Mouse (Mus musculus) spleen, postnatal 36 days (tissue): ENCODE measurements around the gene Ntn1.

Experiments used
- DNase-seq, 2 experiments: peaks; one replicate each; pipeline ENCODE4 v3.0.0; 2022; ENCODE audit warnings: low spot score in 2 of 2, mixed read lengths in 1 of 2

Ntn1 gene

DNA sequence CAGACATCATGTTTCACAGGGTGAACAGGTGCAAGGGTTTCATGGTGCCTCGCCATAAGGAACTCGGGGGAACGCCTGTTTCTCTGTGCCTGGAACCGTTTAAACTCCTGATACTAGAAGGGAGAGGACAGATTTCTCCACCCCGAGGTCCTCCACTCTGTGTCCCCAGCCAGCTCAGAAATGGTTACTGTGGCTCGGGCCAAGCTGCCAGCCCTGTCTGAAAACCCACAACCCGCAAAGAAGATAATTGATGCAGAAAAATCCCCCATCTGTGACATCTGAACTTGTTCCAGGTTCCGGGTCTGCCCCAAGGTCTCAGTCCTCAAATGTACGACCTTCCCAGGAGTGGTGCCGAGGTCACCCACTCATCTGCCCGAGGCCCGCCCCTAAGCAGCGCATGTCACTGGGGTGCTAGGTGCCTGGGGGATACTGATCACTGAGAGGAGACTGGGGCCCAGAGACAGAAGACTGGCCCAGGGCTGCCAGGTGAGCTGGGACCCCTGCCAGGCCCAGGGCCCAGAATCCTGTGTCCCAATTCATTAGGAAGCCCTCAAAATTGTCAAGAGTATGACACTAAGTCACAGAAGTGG lies 68.9 kb downstream of the Ntn1 start:
- no peak for DNase-seq

DNA sequence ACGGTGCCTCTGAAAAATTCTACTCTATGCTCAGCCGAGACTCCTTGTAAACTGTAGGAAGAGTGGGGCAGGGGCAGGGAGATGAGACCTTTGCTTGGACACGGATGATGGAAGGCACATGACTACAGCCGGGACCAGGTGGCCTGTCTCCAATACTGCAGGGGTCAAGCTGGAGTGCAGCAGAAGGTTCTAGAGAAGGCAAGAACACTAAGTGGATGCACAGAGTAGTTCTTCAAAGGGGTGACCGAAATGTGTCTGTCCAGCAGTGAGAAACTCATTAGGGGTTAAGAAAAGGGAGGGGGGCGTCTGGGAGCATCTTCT lies 69.5 kb downstream of the Ntn1 start:
- DNase-seq = no peak

DNA sequence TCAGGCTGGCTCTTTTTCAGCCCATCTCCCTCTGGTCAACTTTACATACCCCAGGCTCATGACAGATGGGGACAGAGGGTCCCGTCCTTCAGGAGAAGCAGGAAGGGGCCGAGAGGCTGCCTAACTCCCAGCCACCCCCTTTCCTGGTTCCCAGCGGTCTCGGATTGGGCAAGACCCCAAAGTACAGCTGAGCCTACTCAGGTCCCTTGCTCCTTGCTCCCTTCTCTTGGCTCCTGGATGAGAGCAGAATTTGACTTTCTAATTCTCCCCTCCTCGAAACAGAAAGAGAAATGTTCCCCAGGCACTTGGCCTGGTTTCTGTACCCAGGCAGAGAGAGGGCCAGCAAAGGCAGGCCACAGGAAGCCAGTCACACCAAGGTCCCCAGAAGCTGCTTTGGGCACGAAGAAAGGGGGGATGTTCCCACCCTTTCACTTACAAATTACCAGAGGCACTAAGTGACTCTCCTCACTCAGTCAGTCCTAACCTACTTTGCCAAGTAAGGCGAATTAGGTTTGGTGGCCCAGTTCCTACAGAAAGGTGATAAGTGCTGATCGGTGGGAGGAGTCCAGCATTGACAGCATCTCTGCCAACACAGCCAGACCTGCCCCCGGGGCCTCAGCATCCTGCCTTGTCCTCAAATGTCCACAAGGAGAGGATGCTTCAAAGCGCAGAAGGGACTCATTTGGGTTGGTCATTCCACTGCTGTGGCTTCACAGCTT lies 70.1 kb downstream of the Ntn1 start:
- DNase-seq = no peak

DNA sequence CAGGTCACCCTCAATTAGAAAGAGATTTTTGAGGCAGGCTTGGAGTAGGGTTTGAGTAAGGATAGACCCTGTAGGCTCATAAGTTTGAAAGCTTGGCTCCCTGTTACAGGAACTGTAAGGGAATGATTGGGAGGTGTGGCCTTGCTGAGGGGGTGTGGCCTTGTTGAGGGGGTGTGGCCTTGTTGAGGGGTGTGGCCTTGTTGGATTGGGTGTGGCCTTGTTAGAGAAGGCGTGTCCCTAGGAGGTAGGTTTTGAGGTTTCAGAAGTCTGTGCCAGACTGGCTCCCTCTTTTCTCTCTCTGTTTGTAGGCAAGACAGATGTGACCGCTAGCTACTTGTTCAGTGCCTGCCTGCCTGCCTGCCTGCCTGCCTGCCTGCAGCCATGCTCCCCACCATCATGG lies 75.8 kb downstream of the Ntn1 start:
- DNase-seq = no peak

DNA sequence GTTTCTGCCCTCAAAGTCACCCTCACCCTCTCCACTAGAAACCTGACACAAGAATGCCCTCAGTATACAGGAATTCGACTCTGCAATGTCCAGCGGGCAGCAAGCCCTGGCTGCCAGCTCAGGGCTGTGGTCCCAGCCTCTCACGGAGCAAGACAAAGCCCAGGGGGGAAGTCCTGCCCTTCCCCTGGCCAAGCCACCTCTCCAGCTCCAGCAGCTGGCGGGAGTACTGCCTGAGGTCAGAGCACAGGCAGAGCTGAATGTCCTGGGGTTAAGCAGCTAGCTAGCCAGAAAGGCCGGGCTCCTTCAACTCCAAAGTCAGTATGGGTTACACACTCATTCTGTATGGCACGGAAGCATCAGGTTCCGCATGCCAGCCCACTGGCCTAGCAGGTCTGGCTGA lies 79.2 kb downstream of the Ntn1 start:
- DNase-seq = no peak

DNA sequence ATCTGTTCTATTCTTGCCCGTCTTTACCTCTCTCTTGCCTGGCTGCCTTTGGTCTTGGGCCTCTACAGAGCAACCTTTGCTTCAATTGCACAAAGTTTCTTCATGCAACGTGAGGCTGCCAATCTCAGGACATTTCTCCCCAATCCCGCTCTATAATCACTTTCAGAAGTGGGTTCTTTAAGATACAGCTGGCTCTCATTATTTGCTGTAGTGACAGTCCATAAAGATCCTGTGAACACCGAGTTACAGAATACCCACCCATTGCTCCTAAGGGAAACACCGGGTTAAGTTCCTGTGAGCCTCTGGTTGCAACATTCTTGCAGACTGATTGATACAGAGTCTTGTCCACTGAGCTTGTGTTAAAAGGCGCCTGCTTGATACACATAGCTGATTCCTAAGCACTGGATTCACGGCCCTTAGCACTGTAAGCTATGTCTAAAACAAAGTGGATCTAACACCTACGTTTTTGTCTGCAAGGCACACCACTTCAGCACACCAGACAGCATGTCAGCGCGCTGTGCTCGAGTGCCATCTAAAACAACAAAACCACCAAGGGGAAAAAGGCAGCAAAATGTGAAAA lies 85.0 kb downstream of the Ntn1 start:
- DNase-seq = no peak

DNA sequence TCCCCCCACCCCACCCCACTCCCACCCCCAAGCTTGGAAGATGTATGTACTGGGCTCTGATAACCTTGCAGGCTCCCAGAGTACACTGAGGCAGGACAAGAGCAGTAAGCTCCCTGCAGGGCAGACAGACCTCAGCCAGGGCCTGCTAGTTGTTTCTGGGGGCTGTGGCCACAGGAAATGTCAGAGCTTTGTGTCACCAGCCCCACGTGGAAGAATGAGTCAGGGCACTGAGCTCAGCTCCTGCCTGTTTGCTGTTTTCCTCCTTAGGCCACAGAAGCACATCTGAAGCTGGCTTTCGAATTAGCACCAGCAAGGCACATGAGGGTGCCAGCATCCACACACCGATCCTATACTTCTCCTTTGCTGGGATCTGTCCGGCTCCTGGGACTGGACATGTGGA lies 86.8 kb downstream of the Ntn1 start:
- no peak for DNase-seq

DNA sequence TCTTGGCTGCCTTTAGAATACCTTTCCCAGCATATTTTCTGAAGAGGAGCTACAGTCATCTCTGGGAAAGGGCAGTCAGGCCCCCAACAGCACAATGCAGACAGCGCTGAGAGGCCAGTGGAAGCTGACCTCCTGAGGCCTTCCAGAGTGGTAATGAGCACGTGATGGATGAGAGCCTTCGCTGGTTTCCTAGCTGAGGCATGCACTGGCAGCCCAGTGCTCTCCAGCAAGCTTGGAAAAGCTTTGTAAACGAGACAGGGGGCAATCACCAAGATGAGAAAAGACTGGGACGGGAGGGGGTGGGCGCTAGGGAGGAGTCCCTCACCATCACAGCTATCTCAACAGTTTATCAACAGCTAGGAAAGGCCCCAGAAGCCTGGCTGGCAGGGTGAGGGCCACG lies 87.6 kb downstream of the Ntn1 start:
- DNase-seq = no peak

DNA sequence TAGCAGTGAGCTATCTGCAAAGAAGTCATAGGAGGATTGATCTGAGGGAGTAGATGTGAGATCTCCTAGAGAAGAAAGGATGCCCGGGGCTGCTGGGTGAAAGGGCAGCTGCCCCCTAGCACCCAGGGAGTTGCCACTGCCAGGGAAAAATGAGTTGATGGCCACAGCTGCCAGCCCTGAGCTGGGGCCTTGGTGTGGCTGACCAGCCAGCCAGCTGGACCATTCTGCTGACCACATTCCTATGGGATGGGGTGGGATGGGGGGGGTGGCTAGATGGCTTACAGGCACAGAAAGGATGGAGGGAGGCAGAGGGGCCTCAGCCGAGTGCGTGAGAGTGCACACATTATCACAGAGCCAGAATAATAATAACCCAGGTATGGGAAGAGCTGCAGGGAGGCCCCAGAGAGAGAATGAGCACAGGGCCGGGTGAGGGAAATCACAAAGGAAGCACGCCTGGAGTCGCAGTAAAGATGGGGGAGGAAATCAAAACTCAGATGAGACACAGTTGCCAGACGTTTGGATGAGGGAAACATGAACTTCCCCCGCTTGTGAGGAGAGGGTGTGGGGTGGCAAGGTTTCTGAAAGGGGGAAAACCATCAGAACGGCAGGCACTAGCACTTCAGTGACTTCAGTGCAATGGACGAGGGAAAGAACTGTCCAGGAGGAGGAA lies 91.6 kb downstream of the Ntn1 start:
- DNase-seq = no peak

DNA sequence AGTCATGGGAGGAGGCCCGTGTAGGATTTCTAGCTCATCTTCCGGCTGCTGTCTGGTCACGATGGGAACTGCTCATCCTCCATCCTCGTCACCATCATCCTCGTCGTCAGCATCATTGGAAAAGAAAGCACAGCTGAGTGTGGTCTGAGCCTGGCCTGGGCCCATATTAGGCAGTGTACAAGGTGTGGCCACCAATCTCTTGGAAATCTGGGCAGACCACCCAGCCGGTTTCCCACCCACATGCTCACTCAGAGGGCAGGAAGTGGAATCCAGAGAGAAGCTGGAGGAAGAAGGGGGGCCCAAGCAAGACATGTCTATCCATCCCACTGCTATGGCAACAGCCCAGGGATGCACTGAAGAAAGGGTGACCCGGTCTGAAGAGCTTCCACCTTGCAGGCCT lies 94.6 kb downstream of the Ntn1 start:
- DNase-seq = no peak

DNA sequence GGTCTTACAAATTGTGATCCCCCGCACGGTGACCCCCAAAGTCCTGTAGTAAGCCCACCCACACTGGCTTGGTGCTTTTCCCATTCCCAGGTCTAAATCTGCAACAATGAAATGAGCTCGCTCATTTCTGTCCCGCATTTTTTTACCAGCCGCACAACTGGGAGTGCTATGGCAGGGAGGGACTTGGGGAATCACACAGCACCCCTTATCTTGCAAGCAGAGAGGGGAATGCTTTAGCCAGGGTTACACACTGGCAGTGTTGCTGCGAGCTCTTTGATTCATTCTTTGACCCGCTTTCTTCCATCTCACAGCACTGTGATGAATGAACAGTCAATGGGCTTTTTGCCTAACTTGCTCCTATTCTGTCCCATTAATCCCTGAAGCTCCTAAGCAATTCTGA lies 98.3 kb downstream of the Ntn1 start:
- no peak for DNase-seq

DNA sequence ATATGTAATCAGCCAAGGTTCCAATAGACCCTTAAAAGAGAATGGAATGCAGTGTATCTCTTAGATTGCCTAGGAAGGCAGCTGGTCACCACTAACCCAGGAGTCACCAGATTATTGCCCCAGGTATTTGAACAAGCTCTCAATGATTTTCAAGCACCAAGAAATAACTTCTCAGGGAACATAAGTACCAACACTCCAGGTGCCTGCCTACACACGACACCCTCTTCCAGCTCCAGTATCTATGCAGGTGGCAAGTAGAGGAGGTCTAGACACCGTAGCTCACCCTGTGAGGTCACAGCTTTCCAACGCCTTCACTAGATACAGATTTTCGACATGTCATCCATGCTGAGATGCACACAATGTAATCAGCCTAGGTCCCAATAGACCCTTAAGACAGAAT lies 99.0 kb downstream of the Ntn1 start:
- DNase-seq = no peak

DNA sequence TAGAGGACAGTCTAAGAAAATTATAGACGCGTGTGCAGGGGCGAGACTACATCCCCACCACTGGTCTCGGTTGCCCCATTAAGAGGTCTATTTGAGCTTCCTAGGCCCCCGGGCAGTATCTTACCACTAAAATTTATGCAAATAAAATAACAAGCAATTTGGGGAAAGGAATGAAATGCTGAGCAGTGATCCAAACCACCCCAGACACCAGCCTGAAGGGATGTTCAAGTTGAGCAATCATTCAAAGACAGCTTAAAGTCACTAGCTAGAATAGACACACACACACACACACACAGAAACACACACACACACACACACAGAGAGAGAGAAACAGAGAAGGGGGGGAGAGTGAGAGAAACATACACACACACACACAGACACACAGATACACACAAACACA lies 105.1 kb downstream of the Ntn1 start:
- DNase-seq = no peak

DNA sequence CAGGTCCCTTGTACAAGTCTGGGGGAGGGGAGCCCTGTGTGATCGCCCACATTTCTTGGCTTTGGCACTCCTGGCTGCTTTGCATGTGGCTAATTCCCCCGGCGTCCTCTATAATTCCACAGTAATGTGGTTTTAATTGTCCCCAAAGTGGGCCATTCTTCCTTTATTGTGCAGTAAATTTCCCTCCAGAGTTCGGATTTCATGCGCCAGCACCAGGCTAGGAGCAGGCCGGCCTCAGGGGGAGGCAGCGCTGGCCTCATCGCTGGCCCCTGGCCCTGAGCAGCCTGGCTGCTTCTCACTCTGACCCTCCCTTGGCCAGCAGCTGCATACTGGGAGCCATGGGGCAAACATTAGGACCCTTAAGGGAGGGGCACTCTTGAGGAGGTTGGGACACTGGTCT lies 110.0 kb downstream of the Ntn1 start:
- no peak for DNase-seq

DNA sequence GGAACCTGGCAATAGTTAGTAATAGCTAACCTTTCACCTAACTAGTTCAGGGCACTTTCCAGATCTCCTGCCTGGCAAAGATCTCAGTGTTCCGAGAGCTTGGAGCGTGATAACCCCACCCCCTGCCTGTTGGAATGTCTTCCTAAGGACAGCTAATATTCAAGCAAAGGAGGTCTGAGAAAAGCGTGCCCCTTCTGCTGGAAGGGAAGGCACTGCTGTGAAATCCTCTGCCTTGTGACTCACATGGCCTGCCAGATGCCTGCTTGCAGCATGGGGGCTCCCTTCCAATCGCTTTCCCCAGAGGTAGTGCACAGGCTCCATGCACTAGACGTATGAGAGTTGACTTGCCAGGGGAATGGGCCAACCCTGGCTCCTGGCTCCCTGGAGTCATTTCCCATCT lies 113.3 kb downstream of the Ntn1 start:
- no peak for DNase-seq

DNA sequence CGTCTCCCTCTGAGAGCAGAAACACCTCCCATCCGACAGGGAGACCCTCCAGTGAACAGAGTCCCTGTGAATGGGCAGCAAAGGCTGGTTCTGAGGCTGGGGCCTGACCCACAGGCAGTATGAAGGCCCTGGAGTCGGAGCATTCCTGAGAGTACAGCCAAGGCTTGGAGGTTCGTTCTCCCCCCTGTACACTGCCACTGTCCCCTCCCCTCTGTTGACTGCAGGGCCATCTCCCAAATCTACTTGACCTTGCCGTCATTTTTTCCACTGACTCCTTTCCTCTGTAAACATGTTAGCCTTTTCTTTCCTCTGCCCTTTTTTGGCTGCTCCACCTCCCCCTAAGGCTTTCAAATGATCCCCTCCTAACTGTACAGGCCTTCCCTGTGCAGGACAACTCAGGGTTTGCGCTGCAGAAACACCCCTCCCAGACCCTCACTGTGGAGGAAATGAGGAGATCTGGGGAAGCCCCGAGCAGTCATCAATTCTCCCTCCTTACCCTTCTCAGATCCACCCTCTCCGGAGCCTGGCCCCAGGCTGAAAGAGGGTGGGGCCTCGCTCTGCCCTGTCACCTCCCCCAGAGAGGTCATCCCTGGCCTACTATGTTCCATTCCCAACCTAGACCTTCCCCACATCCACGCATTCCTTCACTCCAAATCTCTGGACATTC lies 114.3 kb downstream of the Ntn1 start:
- DNase-seq = no peak

DNA sequence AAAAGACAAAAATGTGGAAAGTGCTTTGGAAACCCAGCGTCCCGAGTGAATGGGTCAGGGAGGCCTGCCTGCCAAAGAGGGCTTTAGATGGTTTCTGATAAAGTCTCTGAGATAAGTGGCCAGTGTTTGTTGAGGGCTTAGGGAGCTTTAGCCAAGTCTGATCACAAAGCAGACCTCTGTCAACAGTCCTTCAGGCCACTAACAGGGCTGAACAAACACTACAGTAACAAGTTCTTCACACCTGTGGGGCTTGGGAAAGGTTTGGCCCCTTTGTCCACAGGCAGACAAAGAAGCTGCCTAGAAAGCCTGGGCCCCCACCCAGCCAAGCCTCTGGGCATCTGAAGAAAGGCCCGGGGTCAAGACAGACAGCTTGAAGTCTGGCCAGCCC lies 114.9 kb downstream of the Ntn1 start:
- DNase-seq = no peak

DNA sequence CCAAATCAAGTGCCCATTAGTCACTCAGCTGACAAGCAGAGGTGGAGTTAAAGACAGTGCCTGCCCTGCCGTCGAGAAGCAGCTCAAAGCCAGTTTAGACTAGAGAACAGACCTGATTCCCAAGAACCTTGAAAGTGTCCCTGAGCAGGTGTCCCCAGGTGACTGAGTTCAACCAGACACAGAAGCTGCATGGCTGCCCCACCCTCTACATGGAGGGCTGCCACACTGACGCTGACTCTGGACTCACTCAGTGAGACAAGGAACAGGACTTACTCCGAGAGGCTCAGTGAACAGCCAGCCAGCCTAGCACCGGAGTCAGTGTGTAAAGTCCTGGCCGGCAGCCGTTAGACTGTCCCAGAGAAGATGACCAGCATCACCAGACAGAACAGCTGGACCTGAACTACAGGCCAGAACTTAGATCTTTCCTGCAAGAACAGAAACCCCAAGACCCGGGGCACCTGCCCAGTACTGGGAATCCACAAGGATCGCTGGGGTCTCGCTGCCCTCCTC lies 120.6 kb downstream of the Ntn1 start:
- no peak for DNase-seq

DNA sequence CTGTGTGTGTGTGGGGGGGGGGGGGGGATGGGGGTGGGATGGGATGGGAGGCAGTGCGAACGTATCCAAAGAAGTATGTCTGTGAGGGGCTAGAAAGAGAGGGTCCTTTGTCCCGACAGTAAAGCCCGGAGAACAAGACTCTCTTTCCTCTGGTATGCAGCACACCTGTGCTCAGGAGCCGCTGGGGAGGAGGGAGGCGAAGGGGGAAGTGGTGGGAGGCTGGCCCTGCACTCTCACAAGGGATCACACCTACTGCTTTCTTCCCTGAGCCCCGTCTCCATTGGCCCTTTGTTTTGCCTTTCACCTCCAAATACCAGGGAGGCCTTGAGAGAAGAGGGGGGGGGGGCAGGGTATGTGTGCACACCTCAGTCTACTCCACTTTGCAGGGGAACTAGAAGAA lies 123.7 kb downstream of the Ntn1 start:
- no peak for DNase-seq

DNA sequence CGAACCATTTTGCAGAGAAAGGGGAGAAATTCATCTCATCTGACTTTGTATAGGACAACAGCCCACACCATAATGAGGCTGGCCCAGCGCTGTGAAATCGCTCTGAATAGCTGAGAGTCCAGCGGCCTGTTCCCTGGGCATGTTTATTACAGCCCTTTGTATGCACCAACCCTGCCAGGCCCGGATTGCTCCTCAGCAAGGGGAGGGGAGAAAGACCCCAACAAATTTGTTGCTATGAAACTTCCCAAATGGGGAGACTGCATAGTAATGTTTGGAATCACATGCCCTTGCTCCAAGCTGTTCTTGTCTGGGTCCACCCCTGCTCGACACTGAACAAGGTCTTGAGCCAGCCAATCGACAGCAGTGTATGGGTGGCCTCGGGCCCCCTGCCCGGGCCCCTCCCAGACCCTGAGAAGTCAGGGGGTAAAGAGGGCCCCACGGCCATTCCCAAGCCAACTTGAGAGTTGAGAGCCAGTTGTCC lies 126.3 kb downstream of the Ntn1 start:
- no peak for DNase-seq

DNA sequence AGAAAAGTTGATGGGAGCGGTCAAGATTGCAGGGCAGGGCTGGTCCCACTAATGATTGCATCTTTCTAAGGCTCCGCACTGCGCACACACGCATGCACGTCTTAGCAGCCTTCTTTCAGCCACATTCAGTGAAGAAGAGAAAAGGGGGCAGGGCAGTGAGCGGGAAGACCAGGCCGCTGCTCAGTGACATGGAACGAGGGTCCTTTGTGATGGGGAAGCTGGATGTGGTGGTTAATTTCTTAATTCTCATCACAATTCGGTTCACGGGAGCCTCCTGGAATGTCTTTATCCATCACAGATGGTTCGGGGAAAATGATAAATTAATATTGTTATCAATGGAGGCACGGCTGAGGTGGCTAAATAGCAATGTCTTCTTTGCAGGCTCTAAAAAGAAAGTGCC lies 126.8 kb downstream of the Ntn1 start:
- DNase-seq = no peak

DNA sequence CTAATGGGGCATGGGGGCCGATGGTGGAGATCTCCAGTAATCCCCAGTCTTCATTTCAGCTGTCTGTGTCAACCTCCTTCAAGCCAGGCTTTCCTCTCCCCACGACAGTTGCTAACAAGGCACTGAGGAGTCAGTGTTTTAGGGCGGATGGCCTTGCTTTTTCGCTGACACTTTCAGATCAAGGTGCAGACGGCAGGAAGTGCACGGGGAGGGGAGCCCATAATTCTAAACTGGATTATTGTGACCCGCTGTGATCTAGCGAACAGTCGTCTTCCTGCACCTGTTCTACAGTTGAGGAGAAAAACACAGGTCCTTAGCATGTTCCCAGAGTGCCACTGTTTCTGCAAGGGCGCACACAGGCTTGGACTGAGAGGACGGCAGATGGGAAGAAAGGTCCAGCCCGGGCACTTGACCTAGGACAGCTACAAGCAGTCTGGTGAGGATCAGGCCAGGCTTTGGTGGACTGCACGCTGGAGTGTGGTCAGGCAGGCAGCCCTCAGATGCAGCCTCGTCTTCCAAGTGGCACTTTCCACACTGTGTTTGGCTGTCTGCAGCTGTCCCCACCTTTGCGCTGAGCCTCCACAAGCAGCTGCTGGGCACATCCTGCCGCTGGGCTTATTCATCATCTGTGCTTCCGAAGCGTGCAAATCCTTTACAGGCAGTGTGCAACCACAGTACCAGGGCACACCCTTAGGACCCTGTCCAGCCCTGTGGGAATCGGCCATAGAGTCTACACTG lies 129.7 kb downstream of the Ntn1 start:
- DNase-seq = peak; percentile 7 to 10
